Mouse (Mus musculus) effector memory CD4-positive, alpha-beta T cell, adult 7 months (primary cell): ENCODE measurements around the gene Nup133. TPM values are rescaled to one million over a fixed set of nuclear protein-coding genes. Genes with fewer than 3 reads are reported as not detected.

ENCODE experiments used
- polyA plus RNA-seq: library from polyadenylated mRNA; unstranded; fragments of 100-300 nt; shearing (Covaris generic); gene quantifications from one replicate; pipeline ENCODE4 v1.2.1, GENCODE M21; 2017

Nup133 gene
- 15.7 TPM for polyA plus RNA-seq

DNA sequence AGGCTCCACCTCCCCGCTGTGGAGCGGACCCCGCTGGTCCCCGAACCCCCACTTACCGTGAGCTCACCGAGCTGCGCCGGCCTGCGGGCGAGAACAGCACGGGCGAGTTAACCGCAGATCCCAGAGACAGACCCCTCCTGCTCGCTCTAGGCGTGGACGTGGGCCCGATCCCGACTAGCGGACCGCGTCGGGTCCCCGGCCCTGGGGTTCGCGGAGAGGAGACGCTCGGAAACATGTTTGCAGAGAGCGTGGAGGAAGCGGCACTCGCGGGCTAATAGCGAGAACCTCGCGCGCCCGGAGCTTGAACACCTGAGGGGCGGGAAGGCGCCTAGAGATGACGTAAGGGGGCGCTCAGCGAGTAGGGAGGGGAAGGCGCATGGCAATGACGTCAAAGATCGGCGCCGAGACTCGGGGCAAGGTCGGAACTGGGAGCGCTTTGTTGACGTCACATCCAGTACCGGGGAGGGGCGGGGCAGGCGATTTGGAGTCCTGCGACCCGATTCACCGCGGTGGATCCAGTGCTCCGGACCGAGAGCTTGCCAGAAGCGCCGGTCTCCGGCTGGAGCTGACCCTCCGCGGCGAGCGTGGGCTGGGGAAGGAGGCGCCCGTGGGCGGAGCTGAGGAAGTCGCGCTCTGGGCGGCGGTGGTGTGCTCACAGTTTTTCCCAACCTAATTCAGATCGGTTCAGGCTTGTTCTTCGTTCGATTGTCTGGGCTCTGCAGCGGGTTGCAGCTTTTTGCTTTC lies at the start of gene Nup133:
TSS of gene Nup133 (minus strand) at position 324 of the 744 bp plus-strand sequence.

DNA sequence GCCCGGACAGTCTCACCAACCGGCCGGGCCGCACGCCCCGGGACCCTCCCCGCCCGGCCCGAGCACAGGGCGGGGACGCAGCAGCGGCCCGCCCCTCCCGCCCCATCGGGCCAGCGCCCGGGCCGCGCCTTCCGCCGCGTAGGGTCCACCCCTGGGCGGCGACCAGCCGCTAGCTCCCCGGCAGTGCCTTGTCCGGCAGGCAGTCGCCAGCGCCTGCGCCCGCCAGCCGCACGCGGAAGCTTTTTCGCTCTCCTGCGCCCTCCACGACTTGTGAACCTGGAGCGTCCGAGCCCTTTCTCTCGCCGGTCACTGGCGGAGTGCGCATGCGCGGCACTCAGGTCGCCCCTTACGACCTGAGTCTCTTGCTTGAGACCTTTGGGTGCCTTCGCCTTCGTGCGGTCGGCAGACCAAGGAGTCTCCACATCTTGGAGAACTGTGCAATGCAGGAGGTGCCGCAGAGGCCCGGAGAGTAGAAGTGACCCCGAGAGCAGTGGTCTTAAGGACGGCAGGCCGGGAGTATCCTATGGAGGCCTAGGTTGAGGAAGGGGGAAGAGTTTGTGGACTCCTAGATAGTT lies 33.8 kb upstream of the Nup133 start, which contains the start of gene Abcb10:
TSS of gene Abcb10 (minus strand) at position 297 of the 575 bp plus-strand sequence.

DNA sequence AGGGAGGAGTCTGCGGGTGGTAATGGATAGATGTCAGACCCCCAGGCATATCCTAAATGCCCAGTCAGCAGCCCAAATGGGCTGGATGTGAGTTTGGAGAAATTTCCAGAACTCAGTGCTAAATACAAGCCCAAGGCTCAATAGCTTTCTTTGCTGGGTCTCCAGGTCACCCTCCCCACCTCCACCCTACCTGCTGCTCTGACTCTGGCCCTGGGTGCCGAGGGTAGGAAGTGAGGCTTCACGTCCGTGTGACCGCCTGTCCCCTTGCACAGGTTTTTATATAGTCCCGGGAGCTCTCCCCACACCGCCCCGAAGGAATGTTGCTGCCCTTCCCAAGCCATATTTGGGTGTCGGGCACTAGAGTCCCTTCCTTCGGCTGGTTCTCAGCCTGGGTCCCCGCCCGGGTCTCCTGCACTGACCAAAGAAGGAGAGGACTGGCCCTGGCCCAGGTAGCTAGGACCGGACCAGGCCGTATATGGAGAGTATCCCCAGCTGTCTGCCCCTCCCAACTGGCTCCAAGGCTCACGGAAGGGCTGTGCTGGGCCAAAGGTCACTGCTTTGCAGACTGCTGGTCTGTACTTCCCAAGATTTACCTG lies 54.5 kb downstream of the Nup133 start, which contains the start of gene Acta1:
TSS of gene Acta1 (minus strand) at position 250 of the 596 bp plus-strand sequence.

DNA sequence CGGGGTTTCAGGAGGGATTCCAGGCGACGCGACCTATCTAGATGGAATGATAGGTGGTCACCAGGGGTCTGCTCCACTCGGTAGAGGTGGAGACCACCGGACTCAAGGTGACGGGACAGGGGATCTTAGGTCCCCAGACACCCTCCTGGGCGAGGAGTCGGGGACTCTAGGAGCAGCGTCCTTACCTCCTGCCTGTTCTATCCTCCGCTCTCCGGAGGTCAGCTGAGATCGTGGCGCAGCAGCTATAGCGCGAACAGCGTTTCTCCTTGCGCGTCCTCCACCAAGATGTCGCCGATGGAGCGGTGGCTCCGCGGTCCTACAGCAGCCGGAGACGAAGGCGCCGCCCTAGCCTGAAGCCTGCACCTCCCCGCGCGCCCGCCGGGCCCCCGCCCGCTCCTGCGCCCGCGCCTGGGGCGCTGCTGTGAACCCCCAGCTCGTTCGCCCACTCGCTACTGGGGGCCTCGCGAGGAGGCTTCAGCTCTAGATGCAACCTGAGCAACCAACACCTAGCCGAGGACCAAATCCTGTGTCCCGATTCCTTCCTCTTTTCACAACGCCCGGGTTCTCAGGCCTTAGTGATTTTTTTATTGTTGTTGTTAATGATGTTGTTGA lies 89.3 kb downstream of the Nup133 start, which contains the start of gene Ccsap:
TSS of gene Ccsap (minus strand) at position 562 of the 612 bp plus-strand sequence.

Other genes with a start within 250 kb of the Nup133 start
- 52.0 TPM for gene Rab4a, start 143.3 kb downstream of the Nup133 start, polyA plus RNA-seq
- gene Ccsap, start 89.1 kb downstream of the Nup133 start, polyA plus RNA-seq = 23.3 TPM
- 0.45 TPM for gene Acta1, start 54.5 kb downstream of the Nup133 start, polyA plus RNA-seq
- gene Abcb10, start 33.9 kb upstream of the Nup133 start, polyA plus RNA-seq = 0.99 TPM
- gene Taf5l, start 72.1 kb upstream of the Nup133 start, polyA plus RNA-seq = 116 TPM
- gene Urb2, start 72.2 kb upstream of the Nup133 start, polyA plus RNA-seq = 11.0 TPM